Mouse (Mus musculus) macrophage (primary cell): ENCODE data around the gene Il16. TPM values are rescaled to one million over a fixed set of nuclear protein-coding genes. Genes with fewer than 3 reads are reported as not detected.

Source experiments
- H3K27ac ChIP-seq: fragments of 350-480 bp; formaldehyde crosslinking; 2 replicates; pipeline ENCODE4 v1.9.0; 2021
- H3K36me3 ChIP-seq: fragments of 350-480 bp; formaldehyde crosslinking; 2 replicates; pipeline ENCODE4 v1.9.0; 2021; ENCODE audit errors: inconsistent target
- H3K4me3 ChIP-seq: fragments of 350-480 bp; formaldehyde crosslinking; 2 replicates; pipeline ENCODE4 v1.9.0; 2021; ENCODE audit errors: inconsistent target
- H3K79me2 ChIP-seq: fragments of 350-480 bp; formaldehyde crosslinking; 2 replicates; pipeline ENCODE4 v1.9.0; 2021; ENCODE audit errors: inconsistent target
- WGBS: methylation state at CpG from one replicate; pipeline ENCODE4 v1.1.7; 2026; ENCODE audit warnings: inconsistent platforms; ENCODE audit not compliant: missing documents; 5-methylcytosine and 5-hydroxymethylcytosine counted together
- polyA plus RNA-seq: library from polyadenylated mRNA; stranded (reverse); fragments of 250-400 nt; gene quantifications from 3 replicates; pipeline ENCODE4 v1.2.4, GENCODE M21; 2018; ENCODE audit warnings: inconsistent platforms

Il16 gene
- polyA plus RNA-seq, 1 experiment from 2014 or later: 16.3 TPM

DNA sequence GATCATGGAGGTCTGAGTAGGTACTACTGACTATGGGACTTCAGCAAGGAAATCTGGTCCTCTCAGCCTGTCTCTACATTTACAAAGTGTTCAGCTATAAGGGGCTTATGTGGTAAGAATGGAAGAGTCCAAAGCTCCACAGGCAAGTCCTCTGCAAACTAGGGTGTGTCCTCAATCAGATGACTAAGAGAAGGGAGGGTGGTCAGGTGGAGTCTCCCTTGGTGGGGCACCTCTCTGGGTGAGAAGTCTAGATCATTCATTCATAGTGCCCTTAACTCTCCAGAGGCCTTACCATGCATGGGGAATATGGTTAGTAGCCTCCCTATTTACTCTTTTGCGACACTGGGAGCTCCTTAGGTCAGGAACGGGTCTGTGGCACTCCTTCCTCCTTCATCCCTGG is 91.3 kb downstream of the Il16 start:
- Histone ChIP-seq H3K27ac (peak overlapping the region; percentile 76), H3K36me3 (no peaks in the 10 kb centered on the region; the same call in 1 of the 2 replicates), H3K4me3 (peak overlapping the region; percentile 57), H3K79me2 (peaks cover 52% of the 10 kb centered on the region)
- WGBS: 39% methylated on average over 2 of the region's 2 CpGs

DNA sequence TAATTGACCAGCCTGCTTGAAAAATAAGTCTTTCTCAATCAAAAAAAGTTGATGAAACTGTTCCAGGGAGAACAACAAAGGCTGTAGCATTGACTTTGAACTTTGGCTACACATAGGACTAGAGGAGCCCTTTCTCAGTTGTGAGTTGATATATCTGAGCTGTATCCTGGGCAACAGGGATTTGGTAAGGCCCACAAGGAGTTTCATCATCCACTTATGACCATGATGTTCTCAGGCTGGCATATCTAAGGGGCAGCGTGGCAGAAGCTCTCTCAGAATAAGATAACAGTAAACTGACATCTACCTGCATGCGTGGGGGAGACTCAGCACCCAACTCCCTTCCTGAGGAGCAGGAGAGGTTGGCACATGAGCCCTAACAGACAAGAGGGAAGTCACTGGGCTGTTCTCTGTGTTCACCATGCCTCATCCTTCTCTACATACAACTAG is 91.9 kb downstream of the Il16 start:
- peak overlapping the region; percentile 76 for H3K27ac ChIP-seq
- H3K36me3 ChIP-seq: no peaks in the 10 kb centered on the region; the same call in 1 of the 2 replicates
- peak overlapping the region; percentile 57 for H3K4me3 ChIP-seq
- WGBS: 11% methylated on average over 2 of the region's 2 CpGs
- H3K79me2 ChIP-seq: peaks cover 58% of the 10 kb centered on the region

GRCm38 (mm10) chr7:83652498-83652897 is 93.0 kb downstream of the Il16 start:
- WGBS: 58% methylated on average over 4 of the region's 5 CpGs
- Histone ChIP-seq H3K79me2 (peaks cover 61% of the 10 kb centered on the region), H3K4me3 (no peak overlapping the region), H3K27ac (no peak overlapping the region), H3K36me3 (no peaks in the 10 kb centered on the region; the same call in 1 of the 2 replicates)

GRCm38 (mm10) chr7:83650638-83651037 is 94.9 kb downstream of the Il16 start:
- H3K36me3 ChIP-seq: peaks cover 14% of the 10 kb centered on the region; the same call in 1 of the 2 replicates
- H3K79me2 ChIP-seq: peaks cover 69% of the 10 kb centered on the region
- H3K27ac ChIP-seq: peak overlapping the region; percentile 7; the same call in 1 of the 2 replicates
- 1% methylated on average over 5 of the region's 5 CpGs for WGBS
- no peak overlapping the region for H3K4me3 ChIP-seq

DNA sequence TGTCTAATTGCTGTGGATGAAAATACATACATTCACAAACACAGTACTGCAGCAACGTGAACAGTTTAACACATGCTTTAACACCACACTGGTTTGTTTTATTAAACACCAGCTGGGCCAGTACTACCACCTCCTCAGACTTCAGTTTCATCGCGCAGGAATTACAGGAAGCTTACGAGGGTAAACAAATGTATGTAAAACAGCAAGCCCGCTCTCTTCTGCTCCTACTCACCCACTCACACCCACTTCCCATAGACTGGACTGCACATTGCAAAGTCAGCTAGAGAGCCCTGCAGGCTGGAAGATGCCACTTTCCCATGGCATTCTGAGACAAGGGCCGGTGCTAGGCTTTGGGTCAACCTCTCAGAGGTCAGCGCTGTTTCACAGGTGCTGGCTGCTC is 96.7 kb downstream of the Il16 start:
- Histone ChIP-seq H3K79me2 (peaks cover 56% of the 10 kb centered on the region), H3K27ac (0 out of 2 replicates have a peak overlapping the region, but pooled peaks have one; percentile 1), H3K36me3 (peaks cover 27% of the 10 kb centered on the region), H3K4me3 (no peak overlapping the region)
- 72% methylated on average over 7 of the region's 7 CpGs for WGBS

- H3K36me3 ChIP-seq: peaks cover 59% of the 10 kb centered on the region
- peak overlapping the region; percentile 58 for H3K27ac ChIP-seq
- no peak overlapping the region for H3K4me3 ChIP-seq
- WGBS: 5% methylated on average over 4 of the region's 5 CpGs
- peaks cover 30% of the 10 kb centered on the region; the same call in 1 of the 2 replicates for H3K79me2 ChIP-seq
Measured at GRCm38 (mm10) chr7:83645476-83645875, 100.0 kb downstream of the Il16 start.

- Histone ChIP-seq H3K36me3 (peaks cover 66% of the 10 kb centered on the region), H3K4me3 (no peak overlapping the region), H3K27ac (peak overlapping the region; percentile 58), H3K79me2 (peaks cover 23% of the 10 kb centered on the region; the same call in 1 of the 2 replicates)
- 96% methylated on average over 2 of the region's 2 CpGs for WGBS
Measured at GRCm38 (mm10) chr7:83644761-83645160, 100.8 kb downstream of the Il16 start.

- Histone ChIP-seq H3K36me3 (peaks cover 76% of the 10 kb centered on the region), H3K4me3 (no peak overlapping the region), H3K79me2 (peaks cover 11% of the 10 kb centered on the region; the same call in 1 of the 2 replicates), H3K27ac (no peak overlapping the region)
- WGBS: 95% methylated on average over 6 of the region's 6 CpGs
Measured at GRCm38 (mm10) chr7:83643581-83643980, 101.9 kb downstream of the Il16 start.

DNA sequence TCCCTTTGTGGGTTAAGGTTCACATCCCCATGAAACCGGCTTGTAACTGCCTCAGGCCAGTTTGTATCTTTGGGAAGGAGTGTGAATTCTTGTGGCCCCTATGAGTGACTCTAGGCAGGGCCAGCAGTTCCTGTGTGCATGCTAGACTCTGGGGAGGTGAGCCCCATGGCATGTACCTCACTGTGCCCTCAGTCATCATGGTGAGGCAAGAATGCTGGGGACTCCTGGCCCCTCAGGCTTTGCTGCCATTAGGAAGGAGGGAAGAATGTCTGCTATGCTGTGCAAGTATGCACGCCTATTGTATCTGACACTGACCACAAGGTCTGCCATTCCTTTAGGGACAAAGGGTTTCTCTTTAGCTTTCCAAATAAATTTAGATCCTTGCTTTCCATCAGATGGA is 104.4 kb downstream of the Il16 start:
- 91% methylated on average over 2 of the region's 2 CpGs for WGBS
- peaks cover 1% of the 10 kb centered on the region; the same call in 1 of the 2 replicates for H3K79me2 ChIP-seq
- no peak overlapping the region for H3K4me3 ChIP-seq
- no peak overlapping the region for H3K27ac ChIP-seq
- H3K36me3 ChIP-seq: peaks cover 88% of the 10 kb centered on the region

DNA sequence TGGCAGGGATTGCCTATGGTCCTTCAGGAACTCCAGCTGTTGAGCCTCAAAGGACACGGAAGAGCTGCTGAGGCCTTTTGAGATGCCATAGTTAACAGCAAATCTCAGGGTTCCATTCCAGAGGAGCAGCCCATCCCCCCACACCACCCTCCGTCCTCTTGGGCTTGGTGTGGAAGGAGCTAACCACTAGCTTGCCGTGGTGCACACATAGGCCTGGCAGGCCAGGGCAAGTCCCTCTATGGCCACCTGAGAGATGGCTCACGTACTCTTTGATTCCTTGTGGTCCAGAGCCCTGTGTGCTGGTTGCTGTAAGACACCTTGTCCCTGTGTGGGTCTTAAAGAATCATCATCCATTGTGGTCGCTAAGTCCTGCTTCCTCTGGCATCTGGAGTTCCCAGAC is 104.9 kb downstream of the Il16 start:
- H3K79me2 ChIP-seq: no peaks in the 10 kb centered on the region
- no peak overlapping the region for H3K4me3 ChIP-seq
- no peak overlapping the region for H3K27ac ChIP-seq
- peaks cover 89% of the 10 kb centered on the region for H3K36me3 ChIP-seq
- WGBS: 89% methylated on average over 5 of the region's 5 CpGs

- Histone ChIP-seq H3K79me2 (peaks cover 14% of the 10 kb centered on the region; the same call in 1 of the 2 replicates), H3K36me3 (peaks cover 83% of the 10 kb centered on the region), H3K27ac (no peak overlapping the region), H3K4me3 (no peak overlapping the region)
- WGBS: 31% methylated on average over 3 of the region's 3 CpGs
Measured at GRCm38 (mm10) chr7:83639084-83639483, 106.4 kb downstream of the Il16 start.

GRCm38 (mm10) chr7:83637781-83638583 is 107.5 kb downstream of the Il16 start:
- Histone ChIP-seq H3K27ac (no peak overlapping the region), H3K4me3 (no peak overlapping the region), H3K36me3 (peaks cover 76% of the 10 kb centered on the region), H3K79me2 (peaks cover 25% of the 10 kb centered on the region; the same call in 1 of the 2 replicates)
- WGBS: 99% methylated on average over 8 of the region's 8 CpGs

- Histone ChIP-seq H3K27ac (no peak overlapping the region), H3K4me3 (no peak overlapping the region), H3K36me3 (peaks cover 61% of the 10 kb centered on the region), H3K79me2 (peaks cover 35% of the 10 kb centered on the region; the same call in 1 of the 2 replicates)
- WGBS: 94% methylated on average over 8 of the region's 8 CpGs
Measured at GRCm38 (mm10) chr7:83636425-83636824, 109.1 kb downstream of the Il16 start.

DNA sequence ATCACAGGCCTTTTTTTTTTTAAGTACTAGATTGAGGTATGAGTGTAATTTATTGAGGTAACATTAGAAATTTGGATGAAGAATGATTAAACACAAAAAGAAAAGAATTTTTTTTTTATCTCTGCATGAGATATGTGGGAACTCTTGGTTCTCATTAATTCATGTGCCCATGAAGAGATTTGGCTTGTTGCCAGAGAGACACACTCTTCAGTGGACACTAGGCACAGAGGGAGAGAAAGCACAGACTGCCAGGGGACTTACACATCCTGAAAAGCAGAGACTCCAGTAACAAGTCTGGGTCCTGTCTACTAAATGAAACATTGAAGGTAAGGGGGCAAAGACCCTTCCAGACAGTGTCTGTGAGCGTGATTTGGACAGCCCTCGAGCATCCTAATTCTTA is 109.8 kb downstream of the Il16 start:
- 100% methylated on average over 2 of the region's 2 CpGs for WGBS
- peaks cover 54% of the 10 kb centered on the region for H3K36me3 ChIP-seq
- H3K27ac ChIP-seq: no peak overlapping the region

GRCm38 (mm10) chr7:83633856-83634255 is 111.7 kb downstream of the Il16 start:
- H3K36me3 ChIP-seq: peaks cover 36% of the 10 kb centered on the region; the same call in 1 of the 2 replicates
- 76% methylated on average over 6 of the region's 6 CpGs for WGBS
- H3K27ac ChIP-seq: no peak overlapping the region
- H3K79me2 ChIP-seq: peaks cover 35% of the 10 kb centered on the region; the same call in 1 of the 2 replicates
- no peak overlapping the region for H3K4me3 ChIP-seq

More for the DNA sequence above, 109.8 kb downstream of the Il16 start:
- Histone ChIP-seq H3K4me3 (no peak overlapping the region), H3K79me2 (peaks cover 35% of the 10 kb centered on the region; the same call in 1 of the 2 replicates)
